Mouse (Mus musculus) CH12.LX (cell line): ENCODE results near the gene Cdr2.

Source experiments
- EP300 ChIP-seq: IDR thresholded peaks from 2 replicates; pipeline ENCODE4 v1.6.1; 2011; ENCODE audit warnings: low read length, improper control_type of control experiment
- HCFC1 ChIP-seq: IDR thresholded peaks from 2 replicates; pipeline ENCODE4 v1.6.1; 2012; ENCODE audit warnings: low read depth, mild to moderate bottlenecking, inconsistent platforms, low read length, improper control_type of control experiment
- NRF1 ChIP-seq: IDR thresholded peaks from 2 replicates; pipeline ENCODE4 v1.6.1; 2014; ENCODE audit warnings: low read depth, mild to moderate bottlenecking, inconsistent platforms, low read length, improper control_type of control experiment, moderate library complexity
- RCOR1 ChIP-seq: conservative IDR thresholded peaks from 2 replicates; pipeline ENCODE4 v1.6.1; 2012; ENCODE audit warnings: low read depth, mild to moderate bottlenecking, inconsistent platforms, low read length, improper control_type of control experiment

DNA sequence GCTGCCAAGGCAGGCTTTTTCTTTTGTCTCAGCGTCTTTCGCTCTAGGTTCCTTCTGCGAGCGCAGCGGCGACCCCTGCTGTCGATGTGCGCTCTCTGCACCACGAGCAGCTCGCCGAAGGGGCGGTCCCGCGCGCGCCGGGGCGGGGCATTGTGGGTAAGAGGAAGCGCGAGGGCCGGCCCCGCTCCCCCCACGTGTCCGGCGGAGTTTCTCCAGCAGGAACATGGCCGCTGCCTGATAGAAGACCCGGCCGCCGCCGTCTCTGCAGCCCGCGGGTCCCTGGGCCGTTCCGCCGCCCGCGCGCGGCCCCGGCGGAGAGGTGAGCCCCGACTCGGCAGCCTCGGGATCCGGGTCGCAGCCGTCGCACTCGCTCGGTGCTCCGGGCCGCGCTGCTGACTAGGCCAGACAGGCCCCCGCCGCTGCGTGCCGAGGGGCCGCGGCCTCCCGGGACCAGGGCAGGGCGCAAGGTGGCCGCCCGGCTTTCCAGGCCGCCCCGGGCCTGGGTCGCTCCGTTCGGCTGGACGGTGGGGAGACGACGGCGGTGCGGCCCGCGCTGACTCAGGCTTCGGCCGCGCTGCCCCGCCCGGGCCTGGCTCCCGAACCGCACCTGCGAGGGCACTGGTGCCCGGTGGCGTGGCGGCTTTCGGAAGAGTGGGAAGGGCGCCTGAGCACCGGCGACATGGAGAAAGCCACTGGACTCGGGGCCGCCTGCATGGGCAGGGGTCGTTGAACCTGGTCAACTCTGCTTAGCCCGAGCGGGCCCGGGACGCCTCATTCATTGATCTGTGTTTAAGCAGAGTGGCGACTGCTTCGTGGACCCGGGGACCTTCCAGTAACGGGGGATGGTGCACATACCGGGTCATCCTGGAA is 64.3 kb downstream of the Cdr2 start, which contains the start of gene Polr3e:
- TF ChIP-seq EP300 (no peak), HCFC1 (peak; percentile 71), RCOR1 (no peak), NRF1 (peak; percentile 65)
